Mouse (Mus musculus): ENCODE results near the gene Zscan10. TPM values are rescaled to one million over a fixed set of nuclear protein-coding genes. Genes with fewer than 3 reads are reported as not detected.
A peak's percentile ranks its signal among the peaks of the same experiment; 100 is the strongest.

The Zscan10 gene
- polyA plus RNA-seq, 1 experiment from 2014 or later, result 0.08 TPM

DNA sequence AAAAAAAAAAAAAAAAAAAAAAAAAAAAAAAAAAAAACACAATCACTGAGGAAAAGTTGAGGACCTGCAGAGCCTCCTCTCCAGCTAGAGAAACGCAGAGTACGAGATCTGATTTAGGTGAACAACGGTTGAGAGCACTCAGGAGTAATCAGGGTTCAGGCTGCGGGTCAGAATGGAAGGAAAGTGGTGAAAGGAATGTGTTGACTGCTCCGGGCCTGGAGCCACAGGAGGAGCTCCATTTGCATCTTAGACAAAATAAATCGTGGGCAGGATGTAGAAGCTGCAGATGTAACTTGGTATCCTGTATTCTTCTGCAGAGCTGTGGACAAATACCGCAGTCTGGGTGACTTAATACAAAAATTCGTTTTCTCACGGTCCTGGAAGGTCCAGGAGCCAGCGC is 45.2 kb downstream of the Zscan10 start:
- DNase-seq (ENCODE audit: low spot score), result no peak

DNA sequence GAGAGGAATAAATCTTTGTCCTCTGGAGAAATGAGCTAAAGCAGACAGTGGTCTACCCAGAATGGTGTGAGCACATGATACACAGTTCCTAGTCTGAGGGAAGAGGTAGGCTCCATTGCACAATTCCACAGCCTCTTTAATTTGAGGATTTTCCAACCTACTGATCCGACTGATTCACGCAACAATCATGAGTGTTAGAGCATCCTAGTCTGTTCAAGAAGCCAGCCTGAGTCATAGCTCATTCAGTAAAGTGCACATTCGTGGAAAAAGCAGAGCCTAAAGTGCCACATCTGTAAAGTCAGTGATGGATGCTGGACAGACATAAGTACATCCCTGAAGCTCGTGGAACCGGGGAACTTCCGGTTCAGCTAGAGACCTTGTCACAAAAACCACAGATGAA is 50.7 kb downstream of the Zscan10 start:
- no peak for DNase-seq (ENCODE audit: low spot score)

DNA sequence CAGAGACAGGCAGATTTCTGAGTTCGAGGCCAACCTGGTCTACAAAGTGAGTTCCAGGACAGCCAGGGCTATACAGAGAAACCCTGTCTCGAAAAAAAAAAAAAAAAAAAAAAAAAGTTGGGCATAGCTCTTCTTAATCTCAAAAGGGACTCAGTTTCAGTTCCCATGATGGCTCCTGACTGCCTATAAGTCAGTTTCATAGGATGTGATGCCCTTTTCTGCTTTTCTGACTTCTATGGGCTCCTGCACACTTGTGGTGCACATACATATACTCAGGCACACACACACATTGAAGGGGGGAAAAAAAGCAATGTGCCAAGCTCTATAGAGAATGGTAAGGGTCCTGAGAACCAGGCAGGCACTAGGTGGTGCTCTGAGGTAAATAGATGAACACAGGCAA is 52.7 kb downstream of the Zscan10 start:
- no peak for DNase-seq (ENCODE audit: low spot score)

DNA sequence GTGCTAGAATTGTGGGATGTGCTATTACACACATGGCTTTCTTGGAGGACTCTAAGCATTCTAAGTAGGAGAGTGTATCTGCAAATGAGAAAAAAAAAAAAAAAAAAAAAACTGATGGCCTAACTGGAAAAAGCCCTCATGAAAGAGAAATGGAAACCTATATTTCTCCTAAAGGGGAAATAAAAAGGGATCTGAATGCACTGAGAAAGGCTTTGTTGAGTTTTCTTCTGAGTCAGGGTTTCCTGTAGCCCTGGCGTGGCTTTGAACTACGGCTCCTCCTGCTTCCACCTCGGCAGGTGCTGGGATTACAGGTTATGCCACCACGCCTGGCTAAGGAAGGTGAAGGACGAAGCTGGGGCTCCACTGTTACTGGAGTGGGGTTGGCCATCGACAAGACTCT is 53.3 kb downstream of the Zscan10 start:
- no peak for DNase-seq (ENCODE audit: low spot score)

DNA sequence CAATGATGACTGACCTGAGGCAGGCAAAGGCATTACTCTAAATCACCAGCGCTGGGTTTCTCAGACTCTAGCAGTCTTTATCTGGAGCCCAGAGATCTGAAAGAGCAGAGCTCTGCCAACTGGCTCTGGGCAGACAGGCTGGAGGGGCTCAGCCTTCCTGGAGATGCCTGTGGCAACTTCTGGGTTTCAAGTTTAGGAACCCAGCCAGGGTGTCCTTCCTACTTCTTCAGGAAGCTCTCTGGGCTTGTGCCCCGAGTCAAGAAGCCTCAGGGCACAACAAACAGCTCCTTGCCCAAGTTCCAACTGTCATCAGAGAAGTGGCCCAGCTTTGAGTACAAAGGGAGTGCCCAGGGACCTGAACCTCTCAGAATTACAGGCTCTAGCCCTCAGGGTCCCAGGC is 53.8 kb downstream of the Zscan10 start:
- DNase-seq (ENCODE audit: low spot score), result no peak

- DNase-seq (ENCODE audit: low spot score), result no peak
These were observed 57.8 kb downstream of the Zscan10 start for GRCm38 (mm10) chr17:23658450-23658849.

- peak; percentile 26 for DNase-seq (ENCODE audit: low spot score)
These were observed 59.6 kb downstream of the Zscan10 start, which contains the start of gene Bicdl2 for GRCm38 (mm10) chr17:23660117-23660875. Gene Bicdl2, plus strand, starts transcription at chr17:23660506.

Other genes with a start within 250 kb of the Zscan10 start
- gene Vmn2r116, start 216.3 kb upstream of the Zscan10 start, polyA plus RNA-seq (2015; fragmentation: Nextera tagmentation; extraction: Ambion mirVana), result not detected in 2 replicates
- not detected in 2 replicates for gene Vmn2r117, start 121.2 kb upstream of the Zscan10 start, polyA plus RNA-seq (2015; fragmentation: Nextera tagmentation; extraction: Ambion mirVana)
- 14.6 and 14.9 TPM in 2 replicates for gene Zfp213, start 36.6 kb upstream of the Zscan10 start, polyA plus RNA-seq (2015; fragmentation: Nextera tagmentation; extraction: Ambion mirVana)
- gene Zfp13, start 1.4 kb upstream of the Zscan10 start, polyA plus RNA-seq (2015; fragmentation: Nextera tagmentation; extraction: Ambion mirVana), result 1.5 and 1.7 TPM in 2 replicates
- gene Mmp25, start 44.4 kb downstream of the Zscan10 start, polyA plus RNA-seq (2015; fragmentation: Nextera tagmentation; extraction: Ambion mirVana), result 0.59 and 1.1 TPM in 2 replicates
- 0.58 and 0.99 TPM in 2 replicates for gene Bicdl2, start 59.6 kb downstream of the Zscan10 start, polyA plus RNA-seq (2015; fragmentation: Nextera tagmentation; extraction: Ambion mirVana)
- 62.0 and 70.7 TPM in 2 replicates for gene Hcfc1r1, start 72.7 kb downstream of the Zscan10 start, polyA plus RNA-seq (2015; fragmentation: Nextera tagmentation; extraction: Ambion mirVana)
- 47.3 and 50.7 TPM in 2 replicates for gene Thoc6, start 73.0 kb downstream of the Zscan10 start, polyA plus RNA-seq (2015; fragmentation: Nextera tagmentation; extraction: Ambion mirVana)
- gene Tnfrsf12a, start 76.6 kb downstream of the Zscan10 start, polyA plus RNA-seq (2015; fragmentation: Nextera tagmentation; extraction: Ambion mirVana), result 6.0 and 9.4 TPM in 2 replicates
- 0.39 and 0.45 TPM in 2 replicates for gene Cldn6, start 78.4 kb downstream of the Zscan10 start, polyA plus RNA-seq (2015; fragmentation: Nextera tagmentation; extraction: Ambion mirVana)
- 0.57 and 1.3 TPM in 2 replicates for gene Cldn9, start 83.2 kb downstream of the Zscan10 start, polyA plus RNA-seq (2015; fragmentation: Nextera tagmentation; extraction: Ambion mirVana)
- gene 1520401A03Rik, start 121.9 kb downstream of the Zscan10 start, polyA plus RNA-seq (2015; fragmentation: Nextera tagmentation; extraction: Ambion mirVana), result 0.26 and 0.77 TPM in 2 replicates
- 35.9 and 40.1 TPM in 2 replicates for gene Pkmyt1, start 125.5 kb downstream of the Zscan10 start, polyA plus RNA-seq (2015; fragmentation: Nextera tagmentation; extraction: Ambion mirVana)
- 6.1 and 7.6 TPM in 2 replicates for gene Paqr4, start 140.0 kb downstream of the Zscan10 start, polyA plus RNA-seq (2015; fragmentation: Nextera tagmentation; extraction: Ambion mirVana)
- gene Kremen2, start 145.0 kb downstream of the Zscan10 start, polyA plus RNA-seq (2015; fragmentation: Nextera tagmentation; extraction: Ambion mirVana), result 7.2 and 7.3 TPM in 2 replicates
- gene Flywch1, start 170.7 kb downstream of the Zscan10 start, polyA plus RNA-seq (2015; fragmentation: Nextera tagmentation; extraction: Ambion mirVana), result 37.7 and 41.0 TPM in 2 replicates
- 13.4 and 14.6 TPM in 2 replicates for gene Flywch2, start 185.2 kb downstream of the Zscan10 start, polyA plus RNA-seq (2015; fragmentation: Nextera tagmentation; extraction: Ambion mirVana)
- gene Srrm2, start 189.7 kb downstream of the Zscan10 start, polyA plus RNA-seq (2015; fragmentation: Nextera tagmentation; extraction: Ambion mirVana), result 318 and 508 TPM in 2 replicates
- 1,085 and 1,139 TPM in 2 replicates for gene Elob, start 228.3 kb downstream of the Zscan10 start, polyA plus RNA-seq (2015; fragmentation: Nextera tagmentation; extraction: Ambion mirVana)
- gene Prss33, start 235.2 kb downstream of the Zscan10 start, polyA plus RNA-seq (2015; fragmentation: Nextera tagmentation; extraction: Ambion mirVana), result 0.40 and 0.48 TPM in 2 replicates
- 0.12 and 0.14 TPM in 2 replicates for gene Prss32, start 243.0 kb downstream of the Zscan10 start, polyA plus RNA-seq (2015; fragmentation: Nextera tagmentation; extraction: Ambion mirVana)
- gene Prss41, start 243.3 kb downstream of the Zscan10 start, polyA plus RNA-seq (2015; fragmentation: Nextera tagmentation; extraction: Ambion mirVana), result 0.28 and 0.42 TPM in 2 replicates

All from thymus, postnatal 0 days (tissue).